ENCODE assay signal across 1 mouse cellular context in the genomic region with DNA sequence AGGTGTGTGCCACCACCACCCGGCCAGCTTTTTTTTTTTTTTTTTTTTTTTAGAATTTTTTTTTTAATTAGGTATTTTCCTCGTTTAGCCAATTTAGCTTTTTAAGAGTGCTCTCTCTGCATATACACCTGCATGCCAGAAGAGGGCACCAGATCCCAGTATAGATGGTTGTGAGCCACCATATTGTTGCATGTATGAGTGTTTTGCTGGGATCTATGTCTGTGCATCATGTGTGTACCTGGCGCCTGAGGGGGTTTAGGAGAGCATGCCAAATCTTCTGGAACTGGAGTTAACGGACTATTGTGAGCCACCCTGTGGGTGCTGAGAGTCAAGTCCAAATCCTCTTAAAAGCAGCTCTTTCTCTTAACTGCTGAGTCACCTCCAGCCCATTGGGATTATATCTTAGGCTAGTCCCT.
TF ChIP-seq lines count a peak whose summit lies in the region.

No protein-coding gene starts in this region.

TF ChIP-seq in CH12.LX, 34 proteins besides CTCF, POLR2A, EP300 and RAD21:
- TF ChIP-seq ZMIZ1 (IDR thresholded peaks at IDR 0.05; ENCODE audit: low read depth, low read length) (no peak), ZNF384 (IDR thresholded peaks at IDR 0.05; ENCODE audit: low read depth, low read length) (peak; percentile 57), SMC3 (IDR thresholded peaks at IDR 0.05; ENCODE audit: low read depth, low read length) (peak; percentile 45), JUND (conservative IDR thresholded peaks at IDR 0.05; ENCODE audit: low read depth, low read length) (no peak), ETS1 (conservative IDR thresholded peaks at IDR 0.05; ENCODE audit: low read depth, low read length) (no peak), MAFK (IDR thresholded peaks at IDR 0.05; ENCODE audit: insufficient replicate concordance, low read length) (no peak)
